Mouse (Mus musculus): ENCODE measurements around the gene Mmp14.

Gene Mmp14

DNA sequence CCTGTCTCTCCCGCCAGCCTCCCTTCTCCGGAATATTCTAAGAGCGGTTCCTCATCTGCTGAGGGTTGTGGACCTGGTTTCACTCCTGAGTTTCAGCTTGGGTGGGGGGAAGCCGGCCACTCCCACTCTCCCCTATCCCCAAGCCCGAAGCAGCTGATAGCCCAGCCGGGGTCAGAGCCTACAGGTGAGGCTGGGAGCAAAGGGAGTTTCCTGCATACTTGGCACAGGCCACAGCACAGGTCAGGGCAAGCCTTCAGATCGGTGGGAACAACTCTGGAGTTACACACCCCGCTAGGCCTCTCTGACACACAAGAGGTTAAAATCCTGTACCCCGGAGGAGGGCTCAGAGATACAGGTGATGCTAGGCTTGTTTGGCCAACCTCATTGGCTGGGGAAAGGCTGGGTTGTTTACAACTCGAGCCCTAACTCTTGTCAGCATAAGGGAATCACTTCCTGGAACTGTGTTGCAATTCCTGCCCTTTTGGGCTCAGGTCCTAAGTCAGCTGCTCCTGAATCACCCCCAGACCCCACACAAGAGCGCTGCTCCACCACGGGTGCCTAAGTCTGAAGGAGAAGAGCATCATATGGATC is 2.6 kb downstream of the Mmp14 start:
- DNase-seq (ENCODE audit: low read depth, low spot score), result no peak

DNA sequence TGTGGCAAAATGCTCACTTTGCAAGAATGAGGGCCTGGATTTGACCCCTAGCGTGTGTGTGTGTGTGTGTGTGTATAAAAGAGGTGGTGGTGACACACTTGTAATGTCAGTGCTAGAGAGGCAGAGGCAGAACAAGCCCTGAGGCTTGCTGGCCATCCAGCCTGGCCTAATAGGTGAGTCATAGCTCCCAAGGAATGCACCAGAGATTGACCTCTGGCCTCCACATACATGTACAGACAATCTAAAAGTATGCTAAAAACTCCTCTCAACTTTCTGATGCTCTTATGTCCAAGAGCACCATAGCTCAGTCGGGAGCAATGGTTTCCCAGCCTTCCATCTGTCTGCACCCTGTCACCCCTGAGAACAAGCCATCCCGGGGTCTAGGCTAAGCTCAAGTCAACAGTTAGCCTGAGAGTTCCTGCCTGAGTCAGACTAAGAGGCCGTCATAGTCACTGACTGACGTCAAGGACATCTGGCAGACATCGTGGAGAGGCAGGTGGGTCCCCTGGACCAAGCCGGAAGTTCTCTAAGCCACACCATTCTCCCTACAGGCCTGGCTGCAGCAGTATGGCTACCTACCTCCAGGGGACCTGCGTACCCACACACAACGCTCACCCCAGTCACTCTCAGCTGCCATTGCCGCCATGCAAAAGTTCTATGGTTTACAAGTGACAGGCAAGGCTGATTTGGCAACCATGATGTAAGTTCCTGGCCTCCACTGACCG is 3.9 kb downstream of the Mmp14 start:
- DNase-seq (ENCODE audit: low read depth, low spot score), result no peak

DNA sequence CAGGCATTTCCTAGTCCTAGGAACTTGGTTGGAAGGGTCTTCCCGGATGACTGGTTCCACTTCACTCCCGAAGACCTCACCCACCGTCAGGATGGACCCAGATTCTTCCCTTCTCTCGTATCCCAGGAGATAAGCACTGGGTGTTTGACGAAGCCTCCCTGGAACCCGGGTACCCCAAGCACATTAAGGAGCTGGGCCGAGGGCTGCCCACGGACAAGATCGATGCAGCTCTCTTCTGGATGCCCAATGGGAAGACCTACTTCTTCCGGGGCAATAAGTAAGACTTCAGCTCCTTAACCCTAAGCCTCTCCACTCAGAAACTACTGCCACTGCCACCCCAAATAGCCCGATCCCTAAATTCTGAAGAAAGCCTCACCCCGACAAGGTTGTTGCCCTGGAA is 7.7 kb downstream of the Mmp14 start:
- DNase-seq (ENCODE audit: low read depth, low spot score), result no peak

DNA sequence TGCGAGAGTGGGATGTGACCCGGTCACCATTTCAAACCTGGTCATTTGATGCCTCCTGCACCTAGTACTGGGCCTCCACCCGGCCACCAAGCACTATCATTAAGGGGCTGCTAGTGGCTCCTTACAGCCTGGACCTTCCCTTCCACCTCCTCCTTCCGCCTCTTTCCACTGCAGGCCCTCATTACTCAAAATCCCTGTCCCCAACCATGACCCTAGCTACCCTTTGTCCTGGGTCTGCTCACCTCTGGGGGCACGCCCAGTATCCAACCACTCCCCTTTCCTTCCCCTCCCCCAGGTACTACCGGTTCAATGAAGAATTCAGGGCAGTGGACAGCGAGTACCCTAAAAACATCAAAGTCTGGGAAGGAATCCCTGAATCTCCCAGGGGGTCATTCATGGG is 8.2 kb downstream of the Mmp14 start:
- DNase-seq (ENCODE audit: low read depth, low spot score), result no peak

DNA sequence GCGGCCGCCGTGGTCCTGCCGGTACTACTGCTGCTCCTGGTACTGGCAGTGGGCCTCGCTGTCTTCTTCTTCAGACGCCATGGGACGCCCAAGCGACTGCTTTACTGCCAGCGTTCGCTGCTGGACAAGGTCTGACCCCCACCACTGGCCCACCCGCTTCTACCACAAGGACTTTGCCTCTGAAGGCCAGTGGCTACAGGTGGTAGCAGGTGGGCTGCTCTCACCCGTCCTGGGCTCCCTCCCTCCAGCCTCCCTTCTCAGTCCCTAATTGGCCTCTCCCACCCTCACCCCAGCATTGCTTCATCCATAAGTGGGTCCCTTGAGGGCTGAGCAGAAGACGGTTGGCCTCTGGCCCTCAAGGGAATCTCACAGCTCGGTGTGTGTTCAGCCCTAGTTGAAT is 9.1 kb downstream of the Mmp14 start:
- no peak for DNase-seq (ENCODE audit: low read depth, low spot score)

DNA sequence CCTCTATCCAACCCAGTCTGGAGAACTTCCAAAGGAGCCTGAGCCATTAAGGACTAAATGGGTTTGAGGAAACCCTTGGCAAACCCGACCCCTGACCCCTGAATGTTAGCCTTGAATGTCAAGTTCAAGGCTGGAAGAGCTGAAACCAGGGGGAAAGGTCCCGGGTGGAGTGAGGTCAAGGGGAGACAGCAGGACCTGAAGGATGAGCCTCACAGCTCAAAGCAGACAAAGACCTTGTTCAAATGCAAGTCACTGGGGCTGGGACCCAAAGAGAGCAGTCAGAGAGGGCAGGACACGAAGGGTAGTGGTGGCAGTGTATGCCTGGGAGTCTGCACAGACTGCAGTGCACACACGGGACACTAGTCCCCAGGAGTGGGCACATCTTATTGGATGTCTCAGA is 10.0 kb downstream of the Mmp14 start:
- DNase-seq (ENCODE audit: low read depth, low spot score), result no peak

DNA sequence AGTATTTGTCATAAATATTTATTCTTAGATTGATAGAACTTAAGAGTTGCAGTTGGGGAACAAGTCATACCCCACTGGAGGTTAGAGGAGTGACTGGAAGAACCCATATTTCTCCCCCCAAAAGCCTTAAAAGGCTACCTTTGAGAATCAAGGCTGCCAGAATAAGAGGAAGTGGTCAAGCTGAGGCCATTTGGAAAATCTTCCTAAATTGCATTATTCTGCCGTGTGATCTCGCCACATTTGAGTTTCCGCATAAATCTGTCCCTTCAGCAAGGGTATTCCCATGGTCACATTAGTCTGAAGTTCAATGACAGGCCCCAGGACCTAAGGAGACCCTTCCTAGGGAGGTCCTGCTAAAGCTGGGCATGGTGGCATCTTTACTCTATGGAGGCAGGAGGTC is 11.1 kb downstream of the Mmp14 start:
- no peak for DNase-seq (ENCODE audit: low read depth, low spot score)

DNA sequence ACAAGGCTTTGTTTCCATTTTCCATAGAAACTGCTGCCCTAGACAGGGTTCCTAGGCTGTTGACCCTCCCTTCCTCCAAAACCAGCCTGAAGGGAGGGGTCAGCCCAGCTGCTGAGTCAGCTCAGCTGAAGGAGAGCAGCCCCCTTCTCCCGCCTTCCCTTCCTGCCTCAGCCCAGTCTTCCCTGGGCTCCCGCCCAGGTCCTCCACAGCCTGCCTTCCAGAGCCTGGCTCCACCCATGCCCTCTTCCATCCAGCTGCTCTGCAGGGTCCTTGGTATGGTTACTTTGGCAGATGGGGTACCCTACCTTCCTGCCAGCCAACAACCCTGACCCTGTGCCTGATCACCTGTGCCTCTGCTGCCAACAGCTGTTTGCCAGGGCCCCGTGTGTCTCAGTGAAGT is 11.8 kb downstream of the Mmp14 start:
- no peak for DNase-seq (ENCODE audit: low read depth, low spot score)

DNA sequence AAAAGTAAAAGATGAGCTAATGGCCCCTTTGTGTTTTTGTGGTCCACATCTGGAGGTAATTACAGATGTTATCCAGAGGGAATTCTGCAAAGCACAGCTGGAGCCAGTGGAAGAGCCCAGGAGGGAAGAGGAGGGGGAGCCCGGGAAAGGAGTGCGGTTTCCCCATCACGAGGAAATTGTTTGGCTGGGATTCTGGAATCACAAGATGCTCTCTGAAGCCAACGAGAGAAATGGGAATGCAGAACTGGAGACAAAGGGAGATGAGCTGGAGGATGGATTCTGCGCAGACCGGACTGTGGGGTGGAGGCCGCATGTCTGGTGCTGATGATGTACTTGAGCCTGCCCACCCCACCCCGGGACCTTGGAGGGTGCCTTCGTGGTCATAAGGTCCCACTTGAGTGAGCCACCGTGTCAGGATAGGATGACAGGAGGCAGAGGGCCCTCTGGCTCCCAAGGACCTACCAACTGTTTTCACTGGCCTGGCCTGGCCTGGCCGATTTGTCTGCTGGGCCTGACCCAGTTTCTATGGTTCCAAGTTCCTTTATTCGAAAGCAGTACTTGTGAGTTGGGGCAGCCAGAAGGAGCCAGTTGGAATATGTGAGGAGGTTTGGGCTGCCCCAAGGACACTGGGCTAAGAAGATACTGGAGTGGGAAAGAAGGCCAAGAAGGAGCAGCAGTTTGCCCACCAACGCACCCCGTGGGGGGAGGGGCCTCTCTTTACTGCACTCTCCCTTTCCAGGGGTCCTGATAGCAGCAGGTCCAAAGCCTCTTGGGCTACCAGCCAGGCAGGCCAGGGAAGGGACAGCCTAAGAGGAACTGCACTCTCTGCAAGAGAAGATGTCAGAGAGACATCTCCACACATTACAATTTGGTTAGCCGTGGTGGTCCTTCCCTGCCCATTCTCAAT is 12.6 kb downstream of the Mmp14 start:
- no peak for DNase-seq (ENCODE audit: low read depth, low spot score)

DNA sequence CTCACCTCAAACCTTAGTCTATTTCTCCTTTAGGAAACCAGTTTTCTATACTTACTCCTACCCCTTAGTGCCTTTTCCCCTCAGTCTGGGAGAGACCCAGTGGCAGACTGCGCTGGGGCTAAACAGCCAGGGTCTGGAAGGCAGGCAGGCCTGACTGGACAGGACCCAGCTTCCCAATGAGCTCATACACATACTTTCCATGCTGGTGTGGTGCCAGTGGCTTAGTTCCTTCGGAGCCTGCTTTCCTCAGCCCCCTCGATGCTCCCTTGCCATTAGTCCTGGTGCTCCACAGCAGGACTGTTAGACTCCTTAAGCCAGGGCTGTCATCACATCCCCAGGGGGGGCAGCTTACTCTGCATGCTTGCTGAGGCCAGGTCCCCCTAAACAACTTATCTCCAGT is 14.1 kb downstream of the Mmp14 start:
- DNase-seq (ENCODE audit: low read depth, low spot score), result no peak

DNA sequence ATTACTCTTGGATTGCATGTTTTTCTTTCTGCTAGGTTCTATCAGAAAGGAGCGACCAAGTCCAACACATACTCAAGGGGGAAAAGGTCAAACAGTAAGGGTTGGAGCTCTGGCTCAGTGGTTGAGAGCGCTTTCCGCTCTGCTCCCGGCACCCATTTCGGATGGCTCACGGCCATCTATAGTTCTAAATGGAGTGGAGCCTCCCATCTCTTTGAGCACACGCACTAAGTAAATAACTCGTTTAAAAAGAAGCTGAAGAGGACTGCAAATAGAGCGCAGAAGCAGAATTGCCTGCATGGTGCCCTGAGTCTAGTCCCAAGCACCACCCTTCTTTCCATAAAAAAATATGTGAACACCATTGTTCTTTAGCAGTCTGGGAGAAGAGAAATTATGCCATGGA is 22.2 kb downstream of the Mmp14 start:
- no peak for DNase-seq (ENCODE audit: low read depth, low spot score)

DNA sequence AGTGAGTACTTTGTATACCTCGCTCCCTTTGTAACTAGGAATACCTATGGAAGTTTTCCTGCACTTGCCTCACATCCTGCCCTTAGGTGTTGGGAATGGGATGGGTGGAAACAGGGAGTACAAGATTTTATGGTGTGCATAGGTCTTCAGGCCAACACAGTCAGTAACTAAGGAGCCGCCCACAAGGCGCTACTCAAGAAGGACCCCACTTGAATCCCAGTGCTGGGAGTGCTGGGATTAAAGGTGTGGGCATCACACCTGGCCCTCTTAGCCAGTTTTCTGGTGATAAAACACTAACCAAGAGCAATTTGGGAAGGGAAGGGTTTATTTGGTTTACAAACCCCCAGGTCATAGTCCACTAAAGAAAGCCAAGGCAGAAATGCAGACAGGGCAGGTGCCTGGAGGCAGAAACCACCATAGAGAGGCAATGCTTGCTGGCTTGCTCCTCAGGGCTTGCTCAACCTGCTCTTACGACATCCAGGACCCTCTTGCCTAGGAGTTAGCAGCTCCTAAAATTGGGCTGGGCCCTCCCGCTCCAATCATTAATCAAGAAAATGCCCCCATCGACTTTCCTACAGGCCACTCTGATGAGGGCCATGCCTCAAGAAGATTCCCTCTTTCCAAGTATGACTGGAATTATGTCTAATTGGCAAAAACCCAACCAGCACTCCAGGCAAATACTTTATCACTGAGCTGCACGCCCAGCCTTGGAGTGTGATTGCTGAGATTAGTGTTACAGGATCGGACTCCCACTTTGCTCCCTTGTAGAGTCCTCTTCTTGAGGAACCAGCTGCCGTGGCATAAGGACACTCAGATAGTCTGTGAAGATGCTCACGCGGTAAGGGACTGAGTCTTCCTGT is 23.5 kb downstream of the Mmp14 start:
- DNase-seq (ENCODE audit: low read depth, low spot score), result no peak

DNA sequence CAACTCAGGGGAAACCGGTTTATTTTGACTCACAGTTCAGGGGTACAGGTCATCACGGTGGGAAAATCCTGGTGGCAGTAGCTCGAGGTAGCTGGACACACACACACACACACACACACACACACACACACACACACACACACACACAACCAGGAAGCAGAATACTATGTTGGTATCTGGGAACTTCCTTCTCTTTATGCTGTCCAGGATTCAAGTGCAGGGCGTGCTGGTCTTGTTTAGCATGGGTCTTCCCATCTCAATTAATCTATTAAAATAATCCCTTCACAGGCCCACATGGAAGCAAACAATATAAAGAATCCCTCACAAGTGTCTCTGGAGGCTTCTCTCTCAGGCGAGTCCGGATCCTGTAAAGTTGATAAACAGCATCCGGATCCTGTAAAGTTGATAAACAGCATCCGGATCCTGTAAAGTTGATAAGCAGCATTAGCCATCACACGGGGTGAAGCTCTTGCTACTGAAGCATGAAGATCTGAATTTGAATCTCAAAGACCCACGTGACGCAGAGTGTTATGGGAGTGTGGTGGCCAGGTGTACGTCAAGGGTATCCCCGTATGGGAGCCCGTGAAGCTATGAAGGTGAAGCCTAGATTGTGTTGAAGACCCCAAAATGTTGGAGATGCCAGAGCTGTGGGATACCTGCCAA is 26.6 kb downstream of the Mmp14 start:
- DNase-seq (ENCODE audit: low read depth, low spot score), result no peak

DNA sequence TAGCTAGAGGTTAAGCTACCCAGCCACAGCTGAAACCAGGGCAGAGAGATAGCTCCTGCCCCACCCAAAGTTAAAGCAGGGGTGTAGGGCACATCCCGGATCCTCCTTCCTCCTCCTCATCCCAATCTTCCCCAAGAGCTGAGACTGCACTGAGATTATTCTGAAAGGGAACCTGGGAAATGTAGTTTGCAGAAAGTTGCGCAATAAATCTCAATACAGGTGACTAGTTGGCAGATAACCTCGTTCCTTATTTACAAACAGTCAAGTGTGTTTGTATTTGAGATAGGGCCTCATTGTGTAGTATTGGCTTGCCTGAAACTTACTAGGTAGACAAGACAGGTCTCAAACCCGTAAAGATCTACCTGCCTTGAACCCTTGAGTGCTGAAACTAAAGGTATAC is 30.7 kb downstream of the Mmp14 start:
- no peak for DNase-seq (ENCODE audit: low read depth, low spot score)

DNA sequence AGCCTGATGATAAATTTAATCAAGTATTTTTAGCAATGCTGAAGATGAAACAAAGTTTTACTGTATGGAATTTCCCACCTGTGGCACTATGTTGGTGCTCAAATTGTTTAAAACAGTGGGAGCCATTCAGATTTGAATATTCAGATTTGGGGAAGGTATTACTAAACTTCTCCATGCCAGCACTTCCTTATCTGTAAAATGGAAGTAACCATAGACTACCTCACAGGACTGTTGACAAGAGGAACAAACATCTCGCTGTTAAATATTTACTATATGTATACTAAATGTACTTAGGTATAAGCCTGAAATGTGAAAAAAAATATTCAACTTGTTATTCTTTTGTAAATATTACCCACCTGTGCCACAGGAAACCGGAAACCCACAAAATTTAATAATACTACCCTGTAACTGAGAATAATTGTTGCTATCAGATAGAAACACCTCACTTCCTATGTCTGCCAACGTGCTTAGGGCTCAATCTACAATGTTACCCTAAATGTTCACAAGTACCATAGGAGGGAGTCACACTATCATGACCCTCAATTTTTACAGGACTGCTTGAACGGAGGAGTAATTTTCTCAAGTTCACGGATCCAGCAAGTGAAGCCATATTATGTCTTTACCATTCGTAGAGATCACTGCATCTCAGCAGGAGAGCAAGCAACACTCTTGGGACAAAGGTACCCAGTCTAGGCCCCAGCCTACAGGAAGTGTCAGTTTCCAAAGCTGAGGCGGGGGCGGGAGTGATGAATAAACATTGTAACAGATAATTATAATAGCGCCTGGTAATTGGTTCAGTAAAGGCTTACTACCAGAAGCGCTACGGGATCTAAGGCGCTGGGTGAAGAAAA is 31.9 kb downstream of the Mmp14 start:
- no peak for DNase-seq (ENCODE audit: low read depth, low spot score)

DNA sequence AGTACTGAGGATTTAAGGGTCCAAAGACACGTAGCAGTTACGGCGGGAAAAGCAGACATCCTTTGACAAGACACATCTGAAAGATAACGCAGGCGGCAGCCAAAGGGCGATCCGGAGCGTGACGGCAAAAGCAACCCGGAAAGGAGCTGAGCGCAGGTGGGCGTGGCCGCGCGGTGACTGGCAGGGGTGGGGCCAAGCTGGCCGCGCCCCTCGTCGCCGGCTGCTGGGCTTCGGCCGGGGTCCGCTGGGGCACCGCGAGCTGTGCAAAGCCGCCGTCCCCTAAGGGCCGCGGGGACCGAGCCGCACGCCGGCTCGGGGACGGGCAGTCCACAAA is 32.5 kb downstream of the Mmp14 start, which contains the start of gene Lrp10:
Gene Lrp10, plus strand, starts transcription at position 179 of the 334 bp plus-strand sequence.
- DNase-seq (ENCODE audit: low read depth, low spot score), result no peak

DNA sequence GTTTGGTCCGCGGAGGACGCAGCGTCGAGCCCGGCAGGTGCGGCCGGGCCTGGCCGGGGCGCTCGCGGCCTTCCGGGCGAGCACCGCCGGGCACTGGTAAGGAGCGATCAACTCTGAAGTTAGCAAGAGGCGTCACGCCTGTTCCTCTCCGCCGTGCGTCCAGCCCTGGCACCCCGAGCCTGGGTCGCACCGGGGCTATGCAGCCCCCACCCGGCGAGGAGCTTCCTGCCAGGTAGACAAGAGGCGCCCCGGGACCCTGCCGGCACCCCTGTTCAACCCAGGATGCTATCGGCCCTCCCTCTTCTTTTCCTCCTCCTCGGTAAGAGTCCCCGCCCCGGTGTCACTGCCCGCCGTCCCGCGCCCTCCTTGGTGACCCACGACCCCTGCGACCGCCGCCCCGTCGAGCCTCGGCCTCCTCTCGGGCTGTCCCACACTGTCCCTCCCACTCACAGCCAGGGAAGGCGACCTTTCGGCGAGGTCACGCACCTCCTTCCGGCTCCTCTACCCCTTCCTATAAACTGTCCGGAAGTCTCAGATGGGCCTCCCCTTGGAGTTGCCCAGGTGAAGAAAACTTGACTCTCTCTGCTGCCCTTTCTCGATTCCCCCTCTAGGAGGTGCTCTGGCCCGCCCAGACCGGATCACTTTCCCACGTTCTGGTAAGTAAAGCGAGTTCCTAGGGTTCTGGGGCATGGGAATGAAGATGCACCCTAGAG is 33.0 kb downstream of the Mmp14 start:
- DNase-seq (ENCODE audit: low read depth, low spot score), result no peak

DNA sequence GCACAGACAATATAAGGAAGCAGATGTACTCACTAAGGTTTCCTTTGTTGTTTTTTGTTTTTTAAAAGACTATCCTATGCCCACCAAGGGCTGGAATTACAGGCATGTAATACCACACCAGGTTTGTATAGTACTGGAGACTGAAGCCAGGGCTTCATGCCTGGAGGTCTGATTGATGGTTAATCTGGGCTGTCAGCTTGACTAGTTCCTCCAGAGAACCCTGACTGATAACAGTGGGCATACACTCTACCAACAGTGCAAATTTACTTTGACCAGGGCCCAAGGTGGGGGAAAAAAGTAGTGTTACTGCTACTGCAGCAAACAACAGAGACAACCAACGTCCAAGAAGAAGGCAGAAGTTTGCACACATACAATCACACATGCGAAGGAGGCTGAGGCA is 40.1 kb downstream of the Mmp14 start:
- DNase-seq (ENCODE audit: low read depth, low spot score), result no peak

DNA sequence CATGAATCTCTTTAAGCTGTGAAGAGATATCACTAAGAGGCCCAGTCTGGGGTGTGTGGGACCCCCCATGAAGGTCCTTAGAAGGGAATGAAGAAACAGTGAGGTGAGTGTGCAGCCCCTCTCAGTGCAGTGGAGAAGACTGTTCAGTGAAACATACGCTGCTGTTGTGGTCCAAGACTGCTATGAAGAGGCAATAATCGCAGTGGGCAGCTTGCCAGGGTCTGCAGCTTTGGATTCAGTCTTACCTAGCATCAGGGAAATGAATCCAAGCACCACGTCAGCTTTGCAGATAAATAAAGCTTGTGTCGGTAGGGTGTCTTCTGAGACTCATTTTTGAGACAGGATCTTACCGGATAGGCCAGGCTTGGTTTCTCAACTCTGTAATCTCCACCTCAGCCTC is 41.3 kb downstream of the Mmp14 start:
- no peak for DNase-seq (ENCODE audit: low read depth, low spot score)

DNA sequence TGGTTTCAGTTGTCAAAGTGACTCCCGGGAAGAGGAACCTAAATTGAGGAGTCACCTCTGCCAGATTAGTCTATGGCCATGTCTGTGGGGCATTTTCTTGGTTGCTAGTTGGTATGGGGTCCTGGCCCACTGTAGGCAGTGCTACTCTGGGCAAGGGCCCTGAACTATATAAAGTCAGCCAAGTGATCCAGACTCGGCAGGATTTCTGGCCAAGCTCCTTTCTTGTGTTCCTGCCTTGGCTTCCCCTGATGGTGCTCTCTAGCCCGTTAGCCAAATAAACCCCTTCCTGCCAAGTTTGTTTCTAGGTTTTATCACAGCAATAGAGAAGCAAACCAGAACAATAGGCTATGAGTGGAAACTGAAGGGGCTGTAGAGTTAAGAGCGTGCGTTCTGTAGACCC is 43.3 kb downstream of the Mmp14 start:
- DNase-seq (ENCODE audit: low read depth, low spot score), result no peak

All from telencephalon, adult 2 months (tissue).